Mouse (Mus musculus) midbrain, embryonic 14.5 days (tissue): ENCODE measurements around the gene Arhgap19. TPM values are rescaled to one million over a fixed set of nuclear protein-coding genes. Genes with fewer than 3 reads are reported as not detected.

Experiments
- ATAC-seq: fragments of 200-750 bp; cut with Nextera tagmentation; 2 replicates; pipeline ENCODE4 v1.8.0; 2017; ENCODE audit warnings: moderate number of reproducible peaks, moderate library complexity; ENCODE audit not compliant: low FRiP score, low TSS enrichment
- DNase-seq: peaks from one replicate; pipeline ENCODE4 v3.0.0-alpha.2; 2015
- H3K27ac ChIP-seq: fragments of 300-500 bp; sonication (generic); replicated peaks from 2 replicates; pipeline ENCODE4 v1.5.1; 2014; ENCODE audit warnings: mild to moderate bottlenecking, low read depth, low read length, moderate library complexity
- H3K27me3 ChIP-seq: fragments of 300-500 bp; sonication (generic); 2 replicates; pipeline ENCODE4 v1.6.1; 2014; ENCODE audit warnings: low read length, control low read depth, mixed read lengths; ENCODE audit not compliant: control insufficient read depth, insufficient read depth
- H3K36me3 ChIP-seq: fragments of 300-500 bp; sonication (generic); 2 replicates; pipeline ENCODE4 v1.6.1; 2014; ENCODE audit warnings: low read length, control low read depth; ENCODE audit not compliant: control insufficient read depth, insufficient read depth
- H3K4me1 ChIP-seq: fragments of 300-500 bp; sonication (generic); 2 replicates; pipeline ENCODE4 v1.6.1; 2014; ENCODE audit warnings: mild to moderate bottlenecking, antibody characterized with exemption, low read length, control low read depth; ENCODE audit not compliant: control insufficient read depth, insufficient read depth
- H3K4me2 ChIP-seq: fragments of 300-500 bp; sonication (generic); 2 replicates; pipeline ENCODE4 v1.6.1; 2014; ENCODE audit warnings: mild to moderate bottlenecking, low read length, moderate library complexity
- H3K4me3 ChIP-seq: fragments of 300-500 bp; sonication (generic); replicated peaks from 2 replicates; pipeline ENCODE4 v1.5.1; 2014; ENCODE audit warnings: low read depth, low read length
- H3K9ac ChIP-seq: fragments of 300-500 bp; sonication (generic); replicated peaks from 2 replicates; pipeline ENCODE4 v1.6.1; 2014; ENCODE audit warnings: mild to moderate bottlenecking, low read length, moderate library complexity
- H3K9me3 ChIP-seq: fragments of 300-500 bp; sonication (generic); 2 replicates; pipeline ENCODE4 v1.6.1; 2016; ENCODE audit warnings: low read length, control low read depth, mixed read lengths; ENCODE audit not compliant: control insufficient read depth
- WGBS: fragments of 180-500 bp; shearing (Covaris S2); extraction: QIAGEN DNeasy Blood & Tissue Kit; methylation state at CpG from one replicate; pipeline ENCODE4 v1.1.7; 2014; 5-methylcytosine and 5-hydroxymethylcytosine counted together
- polyA plus RNA-seq: library from polyadenylated mRNA; unstranded; fragments of >200 nt; fragmentation: Nextera tagmentation; extraction: Ambion mirVana; gene quantifications from 2 replicates; pipeline ENCODE4 v1.2.1, GENCODE M21; 2014

The Arhgap19 gene
- polyA plus RNA-seq, 1 experiment from 2014 or later = 8.5 TPM

DNA sequence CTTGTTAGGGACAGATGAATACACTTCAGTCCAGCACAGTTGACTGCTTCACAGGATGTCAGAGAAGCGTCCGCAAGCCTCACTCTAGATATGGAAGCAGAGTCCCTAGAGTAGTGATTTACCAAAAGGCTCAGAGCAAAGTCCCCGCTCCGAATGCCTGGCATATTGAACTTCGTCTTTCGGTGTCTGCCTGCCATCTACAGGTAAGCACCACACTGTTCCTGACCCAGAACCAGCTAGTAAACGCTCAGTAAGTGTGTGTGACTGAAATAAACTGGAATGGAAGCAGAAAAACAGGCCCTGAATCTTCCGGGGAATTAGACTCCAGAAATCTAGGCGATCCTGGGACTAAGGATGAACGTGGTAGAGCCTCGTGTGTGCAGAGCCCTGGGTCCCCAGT is 49.9 kb downstream of the Arhgap19 start:
- 65% methylated on average over 11 of the region's 11 CpGs for WGBS

DNA sequence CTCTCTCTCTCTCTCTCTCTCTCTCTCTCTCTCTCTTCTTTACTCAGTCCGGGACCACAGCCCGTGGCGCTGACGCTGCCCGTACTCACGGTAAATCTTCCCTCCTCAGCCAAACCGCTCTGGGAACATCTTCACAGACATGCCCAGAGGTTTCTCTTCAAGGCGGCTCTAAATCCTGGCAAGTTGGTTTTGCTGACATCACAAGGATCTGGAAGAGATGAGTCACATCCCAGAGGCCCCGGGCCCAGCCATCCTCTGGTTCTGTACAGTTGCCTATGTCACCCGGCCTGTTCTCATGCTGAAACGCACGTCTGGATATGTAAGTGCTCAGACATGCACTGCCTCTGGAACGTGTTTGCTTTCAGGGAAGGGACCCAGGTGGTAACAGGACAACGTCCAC is 54.4 kb downstream of the Arhgap19 start:
- H3K27me3 ChIP-seq = peaks cover 3% of the 10 kb centered on the region; the same call in 1 of the 2 replicates
- no peak for DNase-seq
- H3K36me3 ChIP-seq = no peaks in the 10 kb centered on the region
- H3K9ac ChIP-seq = no peak overlapping the region
- 86% methylated on average over 14 of the region's 14 CpGs for WGBS
- H3K4me3 ChIP-seq = no peak overlapping the region
- no peak overlapping the region for H3K27ac ChIP-seq
- no peaks in the 10 kb centered on the region for H3K9me3 ChIP-seq
- no peak overlapping the region for H3K4me2 ChIP-seq
- no peak for ATAC-seq
- H3K4me1 ChIP-seq = peaks cover 29% of the 10 kb centered on the region

More for the DNA sequence above, 49.9 kb downstream of the Arhgap19 start:
- H3K27me3 ChIP-seq = no peaks in the 10 kb centered on the region
- DNase-seq (peak; percentile 39), ATAC-seq (no peak)
- H3K4me3 ChIP-seq = no peak overlapping the region
- no peak overlapping the region for H3K4me2 ChIP-seq
- H3K4me1 ChIP-seq = peaks cover 5% of the 10 kb centered on the region; the same call in 1 of the 2 replicates
- H3K9me3 ChIP-seq = no peaks in the 10 kb centered on the region
- H3K9ac ChIP-seq = no peak overlapping the region
- H3K27ac ChIP-seq = no peak overlapping the region
- H3K36me3 ChIP-seq = no peaks in the 10 kb centered on the region

- Histone ChIP-seq H3K36me3 (no peaks in the 10 kb centered on the region), H3K4me3 (no peak overlapping the region), H3K9me3 (no peaks in the 10 kb centered on the region), H3K4me1 (peaks cover 31% of the 10 kb centered on the region), H3K4me2 (no peak overlapping the region), H3K9ac (no peak overlapping the region), H3K27me3 (peaks cover 7% of the 10 kb centered on the region; the same call in 1 of the 2 replicates), H3K27ac (peak overlapping the region; percentile 43)
- DNase-seq (peak; percentile 83), ATAC-seq (peak; percentile 82)
- WGBS = 32% methylated on average over 15 of the region's 15 CpGs
Observed at GRCm38 (mm10) chr19:41745941-41746557, 55.8 kb downstream of the Arhgap19 start.

DNA sequence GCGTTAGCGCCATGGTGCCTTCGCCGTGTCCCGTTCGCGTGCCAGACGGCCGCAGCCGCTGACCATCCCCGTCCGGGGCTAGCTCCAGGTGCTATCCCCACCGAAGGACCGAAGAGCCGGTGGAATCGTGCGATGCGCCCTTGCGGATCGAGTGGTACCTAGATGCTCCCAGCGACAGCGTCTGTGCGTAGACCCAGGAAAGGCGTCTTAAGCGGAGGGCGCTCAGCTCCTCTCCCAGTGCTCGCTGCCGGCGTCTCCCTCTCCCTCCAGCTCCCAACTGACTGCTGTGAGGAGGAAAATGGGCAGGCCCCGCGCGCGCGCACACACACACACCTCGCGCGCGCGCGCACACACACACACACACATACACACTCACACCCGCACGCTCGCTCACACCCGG is 58.5 kb downstream of the Arhgap19 start, which contains the start of gene Slit1:
Gene Slit1, minus strand, starts transcription at position 270 of the 400 bp plus-strand sequence.
- Histone ChIP-seq H3K36me3 (no peaks in the 10 kb centered on the region), H3K4me2 (peak within 1 kb of the TSS; percentile 80), H3K4me3 (peak within 1 kb of the TSS; percentile 64), H3K27me3 (peaks cover 7% of the 10 kb centered on the region; the same call in 1 of the 2 replicates), H3K9me3 (no peaks in the 10 kb centered on the region), H3K4me1 (peaks cover 57% of the 10 kb centered on the region), H3K27ac (peak within 1 kb of the TSS; percentile 79), H3K9ac (peak within 1 kb of the TSS; percentile 86)
- 0 out of 2 replicates have a peak, but pooled peaks have one; percentile 7 for ATAC-seq
- WGBS = under 1% methylated on average over 34 of the region's 44 CpGs
- DNase-seq = peak; percentile 85

GRCm38 (mm10) chr19:41738896-41739295 is 63.0 kb downstream of the Arhgap19 start:
- ATAC-seq (no peak), DNase-seq (peak; percentile 40)
- H3K9me3 ChIP-seq = no peaks in the 10 kb centered on the region
- peak overlapping the region; percentile 2; the same call in 1 of the 2 replicates for H3K4me3 ChIP-seq
- no peaks in the 10 kb centered on the region for H3K36me3 ChIP-seq
- no peak overlapping the region; the same call in 1 of the 2 replicates for H3K9ac ChIP-seq
- 22% methylated on average over 4 of the region's 4 CpGs for WGBS
- H3K27me3 ChIP-seq = peaks cover 7% of the 10 kb centered on the region; the same call in 1 of the 2 replicates
- peak overlapping the region; percentile 80 for H3K4me2 ChIP-seq
- H3K4me1 ChIP-seq = peaks cover 63% of the 10 kb centered on the region
- H3K27ac ChIP-seq = peak overlapping the region; percentile 72; the same call in 1 of the 2 replicates

DNA sequence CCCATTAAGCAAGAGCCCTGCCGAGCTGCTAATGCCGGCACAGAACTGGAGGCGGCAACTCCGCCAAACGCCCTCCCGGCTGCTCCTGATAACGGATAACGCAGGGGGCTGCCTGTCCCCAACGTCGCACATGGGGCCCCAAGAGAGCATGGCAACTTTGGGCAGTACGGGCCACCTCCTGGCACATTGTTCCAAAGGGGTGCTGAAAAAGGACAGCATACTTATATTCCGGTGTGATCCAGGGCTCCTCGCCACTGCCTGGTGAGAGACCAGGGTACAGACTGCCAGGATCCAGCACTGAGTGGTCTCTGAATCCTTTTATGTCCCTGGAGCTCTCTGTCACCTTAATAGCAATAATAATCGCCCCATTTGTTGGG is 63.4 kb downstream of the Arhgap19 start:
- WGBS = 4% methylated on average over 14 of the region's 14 CpGs
- H3K4me3 ChIP-seq = peak overlapping the region; percentile 22
- no peaks in the 10 kb centered on the region for H3K36me3 ChIP-seq
- H3K27ac ChIP-seq = peak overlapping the region; percentile 72
- peak; percentile 21; the same call in 1 of the 2 replicates for ATAC-seq
- H3K9me3 ChIP-seq = no peaks in the 10 kb centered on the region
- no peak for DNase-seq
- peak overlapping the region; percentile 23; the same call in 1 of the 2 replicates for H3K9ac ChIP-seq
- peaks cover 7% of the 10 kb centered on the region; the same call in 1 of the 2 replicates for H3K27me3 ChIP-seq
- H3K4me1 ChIP-seq = peaks cover 60% of the 10 kb centered on the region
- H3K4me2 ChIP-seq = peak overlapping the region; percentile 80

GRCm38 (mm10) chr19:41737657-41738428 is 64.0 kb downstream of the Arhgap19 start:
- H3K9ac ChIP-seq = peak overlapping the region; percentile 23; the same call in 1 of the 2 replicates
- H3K36me3 ChIP-seq = no peaks in the 10 kb centered on the region
- H3K4me3 ChIP-seq = peak overlapping the region; percentile 22
- peaks cover 60% of the 10 kb centered on the region for H3K4me1 ChIP-seq
- H3K27ac ChIP-seq = peak overlapping the region; percentile 72
- no peaks in the 10 kb centered on the region for H3K9me3 ChIP-seq
- H3K4me2 ChIP-seq = peak overlapping the region; percentile 80
- DNase-seq (peak; percentile 81), ATAC-seq (peak; percentile 75)
- WGBS = 3% methylated on average over 18 of the region's 18 CpGs
- H3K27me3 ChIP-seq = peaks cover 7% of the 10 kb centered on the region; the same call in 1 of the 2 replicates

- Histone ChIP-seq H3K4me2 (no peak overlapping the region), H3K4me1 (peaks cover 37% of the 10 kb centered on the region), H3K27me3 (no peaks in the 10 kb centered on the region), H3K27ac (peak overlapping the region; percentile 41), H3K36me3 (peaks cover 7% of the 10 kb centered on the region; the same call in 1 of the 2 replicates), H3K9me3 (peaks cover 8% of the 10 kb centered on the region), H3K9ac (no peak overlapping the region), H3K4me3 (no peak overlapping the region)
- 8% methylated on average over 10 of the region's 10 CpGs for WGBS
- ATAC-seq (peak; percentile 35; the same call in 1 of the 2 replicates), DNase-seq (peak; percentile 61)
Observed at GRCm38 (mm10) chr19:41734685-41735084, 67.2 kb downstream of the Arhgap19 start.
